Mouse (Mus musculus) gastrocnemius, postnatal 25 days (tissue): ENCODE results near the gene Apba1. TPM values are rescaled to one million over a fixed set of nuclear protein-coding genes. Genes with fewer than 3 reads are reported as not detected.

Source experiments
- DNase-seq: peaks from one replicate; pipeline ENCODE4 v3.0.0; 2022
- total RNA-seq, 2 experiments: library from RNA; stranded (reverse); gene quantifications; 1 replicate in 1 of 2; 2 replicates in 1 of 2; pipeline ENCODE4 v1.2.3; 2021

Apba1 gene
- total RNA-seq, 2 experiments from 2014 or later, result 1.3 to 1.5 TPM

GRCm38 (mm10) chr19:23942886-23943285, 184.2 kb downstream of the Apba1 start:
- no peak for DNase-seq

GRCm38 (mm10) chr19:23946026-23946685, 187.5 kb downstream of the Apba1 start:
- no peak for DNase-seq

- no peak for DNase-seq
Observed at GRCm38 (mm10) chr19:23946751-23947150, 188.1 kb downstream of the Apba1 start.

- no peak for DNase-seq
Observed at GRCm38 (mm10) chr19:23947871-23948270, 189.2 kb downstream of the Apba1 start.

- no peak for DNase-seq
Observed at GRCm38 (mm10) chr19:23948301-23949000, 189.8 kb downstream of the Apba1 start.

- no peak for DNase-seq
Observed at GRCm38 (mm10) chr19:23955461-23955860, 196.8 kb downstream of the Apba1 start.

- no peak for DNase-seq
Observed at GRCm38 (mm10) chr19:23956299-23956975, 197.8 kb downstream of the Apba1 start.

GRCm38 (mm10) chr19:23957563-23957962, 198.9 kb downstream of the Apba1 start:
- DNase-seq, result no peak

GRCm38 (mm10) chr19:23958925-23959324, 200.2 kb downstream of the Apba1 start:
- peak; percentile 41 for DNase-seq

GRCm38 (mm10) chr19:23959870-23960269, 201.2 kb downstream of the Apba1 start:
- DNase-seq, result peak; percentile 39

GRCm38 (mm10) chr19:23960275-23960674, 201.6 kb downstream of the Apba1 start:
- no peak for DNase-seq

- no peak for DNase-seq
Observed at GRCm38 (mm10) chr19:23960831-23961447, 202.3 kb downstream of the Apba1 start.

- peak; percentile 48 for DNase-seq
Observed at GRCm38 (mm10) chr19:23961516-23961915, 202.8 kb downstream of the Apba1 start.

- DNase-seq, result no peak
Observed at GRCm38 (mm10) chr19:23964401-23964910, 205.8 kb downstream of the Apba1 start.

GRCm38 (mm10) chr19:23966376-23966775, 207.7 kb downstream of the Apba1 start:
- DNase-seq, result no peak

- DNase-seq, result peak; percentile 79
Observed at GRCm38 (mm10) chr19:23967156-23967555, 208.5 kb downstream of the Apba1 start.

- DNase-seq, result no peak
Observed at GRCm38 (mm10) chr19:23968125-23968861, 209.6 kb downstream of the Apba1 start.

- DNase-seq, result no peak
Observed at GRCm38 (mm10) chr19:23968862-23969225, 210.2 kb downstream of the Apba1 start.

- no peak for DNase-seq
Observed at GRCm38 (mm10) chr19:23970374-23970773, 211.7 kb downstream of the Apba1 start.

- DNase-seq, result no peak
Observed at GRCm38 (mm10) chr19:23971391-23971790, 212.7 kb downstream of the Apba1 start.

- DNase-seq, result peak; percentile 82
Observed at GRCm38 (mm10) chr19:23972881-23973649, 214.4 kb downstream of the Apba1 start.
